Mouse (Mus musculus): ENCODE results near the gene Xpr1. TPM values are rescaled to one million over a fixed set of nuclear protein-coding genes. Genes with fewer than 3 reads are reported as not detected.

Gene Xpr1
- total and polyA plus RNA-seq, 3 experiments, result 11.5 to 176 (median 43.4) TPM

- no peak for TF ChIP-seq TAL1 (conservative IDR thresholded peaks at IDR 0.05; ENCODE audit: low read depth, low read length)
- TF ChIP-seq GATA1 (IDR thresholded peaks at IDR 0.05; ENCODE audit: borderline replicate concordance, low read length), result no peak
- no peak for TF ChIP-seq CTCF (IDR thresholded peaks at IDR 0.05; ENCODE audit: low read depth, low read length)
- no peak for TF ChIP-seq POLR2AphosphoS5 (IDR thresholded peaks at IDR 0.05; ENCODE audit: insufficient replicate concordance, low read depth, low read length)
- TF ChIP-seq GATA2 (IDR thresholded peaks at IDR 0.05; ENCODE audit: borderline replicate concordance, low read depth, low read length), result no peak
- no peak for ATAC-seq (ENCODE audit: extremely low read depth, insufficient number of reproducible peaks, low FRiP score, poor library complexity, severe bottlenecking)
- Histone ChIP-seq H3K9me3 (replicated peaks) (no peaks in the 10 kb centered on the region), H3K4me3 (ENCODE audit: low read depth, low read length) (no peak overlapping the region), H3K27me3 (ENCODE audit: insufficient read depth, low read length) (no peaks in the 10 kb centered on the region), H3K4me1 (ENCODE audit: insufficient read depth, low read depth, low read length) (peaks cover 83% of the 10 kb centered on the region), H3K36me3 (replicated peaks) (peaks cover 5% of the 10 kb centered on the region)
- no peak for DNase-seq (ENCODE audit: low spot score)
Observed at GRCm38 (mm10) chr1:155353096-155353495, 64.1 kb downstream of the Xpr1 start.

- DNase-seq (ENCODE audit: low spot score) (peak; percentile 42), ATAC-seq (ENCODE audit: extremely low read depth, insufficient number of reproducible peaks, low FRiP score, poor library complexity, severe bottlenecking) (peak; percentile 90)
- Histone ChIP-seq H3K4me3 (ENCODE audit: low read depth, low read length) (no peak overlapping the region; the same call in 1 of the 2 replicates), H3K36me3 (replicated peaks) (peaks cover 3% of the 10 kb centered on the region), H3K9me3 (replicated peaks) (no peaks in the 10 kb centered on the region), H3K4me1 (ENCODE audit: insufficient read depth, low read depth, low read length) (peaks cover 82% of the 10 kb centered on the region), H3K27me3 (ENCODE audit: insufficient read depth, low read length) (no peaks in the 10 kb centered on the region)
- no peak for TF ChIP-seq GATA2 (IDR thresholded peaks at IDR 0.05; ENCODE audit: borderline replicate concordance, low read depth, low read length)
- no peak for TF ChIP-seq TAL1 (conservative IDR thresholded peaks at IDR 0.05; ENCODE audit: low read depth, low read length)
Observed at GRCm38 (mm10) chr1:155351527-155351926, 65.7 kb downstream of the Xpr1 start.

DNA sequence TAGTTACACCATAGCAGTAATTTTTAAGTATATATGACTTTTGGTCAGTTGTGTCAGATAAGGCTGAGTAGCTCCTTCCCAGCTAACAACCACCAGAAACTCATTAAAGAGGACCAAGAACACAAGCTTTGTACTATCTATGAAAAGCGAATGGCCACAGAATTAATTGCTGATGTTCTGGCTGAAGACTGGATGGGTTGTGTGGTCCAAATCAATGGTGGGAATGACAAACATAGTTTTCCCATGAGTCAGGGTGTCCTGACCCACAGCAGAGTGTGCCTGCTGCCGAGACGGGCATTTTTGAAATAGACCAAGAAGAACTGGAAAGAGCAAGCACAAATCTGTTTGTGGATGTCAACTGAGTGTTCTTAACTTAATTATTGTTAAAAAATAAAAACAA lies 68.7 kb downstream of the Xpr1 start:
- Histone ChIP-seq H3K36me3 (replicated peaks) (peaks cover 12% of the 10 kb centered on the region), H3K4me3 (ENCODE audit: low read depth, low read length) (no peak overlapping the region), H3K27me3 (ENCODE audit: insufficient read depth, low read length) (no peaks in the 10 kb centered on the region), H3K4me1 (ENCODE audit: insufficient read depth, low read depth, low read length) (peaks cover 75% of the 10 kb centered on the region), H3K9me3 (replicated peaks) (no peaks in the 10 kb centered on the region)
- DNase-seq (ENCODE audit: low spot score), result no peak
- no peak for TF ChIP-seq CTCF (IDR thresholded peaks at IDR 0.05; ENCODE audit: low read depth, low read length)
- no peak for ATAC-seq (ENCODE audit: extremely low read depth, insufficient number of reproducible peaks, low FRiP score, poor library complexity, severe bottlenecking)

- TF ChIP-seq POLR2AphosphoS5 (IDR thresholded peaks at IDR 0.05; ENCODE audit: insufficient replicate concordance, low read depth, low read length) (no peak), GATA2 (IDR thresholded peaks at IDR 0.05; ENCODE audit: borderline replicate concordance, low read depth, low read length) (no peak), GATA1 (IDR thresholded peaks at IDR 0.05; ENCODE audit: borderline replicate concordance, low read length) (no peak), CTCF (IDR thresholded peaks at IDR 0.05; ENCODE audit: low read depth, low read length) (no peak), TAL1 (conservative IDR thresholded peaks at IDR 0.05; ENCODE audit: low read depth, low read length) (no peak)
- DNase-seq (ENCODE audit: low spot score) (peak; percentile 10), ATAC-seq (ENCODE audit: extremely low read depth, insufficient number of reproducible peaks, low FRiP score, poor library complexity, severe bottlenecking) (peak; percentile 57)
- Histone ChIP-seq H3K4me3 (ENCODE audit: low read depth, low read length) (no peak overlapping the region; the same call in 1 of the 2 replicates), H3K27me3 (ENCODE audit: insufficient read depth, low read length) (no peaks in the 10 kb centered on the region), H3K4me1 (ENCODE audit: insufficient read depth, low read depth, low read length) (peaks cover 70% of the 10 kb centered on the region), H3K36me3 (replicated peaks) (peaks cover 17% of the 10 kb centered on the region), H3K9me3 (replicated peaks) (no peaks in the 10 kb centered on the region)
Observed at GRCm38 (mm10) chr1:155347339-155347738, 69.9 kb downstream of the Xpr1 start.

- Histone ChIP-seq H3K9me3 (replicated peaks) (no peaks in the 10 kb centered on the region), H3K36me3 (replicated peaks) (peaks cover 29% of the 10 kb centered on the region), H3K4me1 (ENCODE audit: insufficient read depth, low read depth, low read length) (peaks cover 42% of the 10 kb centered on the region), H3K27me3 (ENCODE audit: insufficient read depth, low read length) (no peaks in the 10 kb centered on the region), H3K4me3 (ENCODE audit: low read depth, low read length) (no peak overlapping the region)
- DNase-seq (ENCODE audit: low spot score) (no peak), ATAC-seq (ENCODE audit: extremely low read depth, insufficient number of reproducible peaks, low FRiP score, poor library complexity, severe bottlenecking) (no peak)
- no peak for TF ChIP-seq GATA1 (IDR thresholded peaks at IDR 0.05; ENCODE audit: borderline replicate concordance, low read length)
- no peak for TF ChIP-seq POLR2AphosphoS5 (IDR thresholded peaks at IDR 0.05; ENCODE audit: insufficient replicate concordance, low read depth, low read length)
- no peak for TF ChIP-seq TAL1 (conservative IDR thresholded peaks at IDR 0.05; ENCODE audit: low read depth, low read length)
- no peak for TF ChIP-seq CTCF (IDR thresholded peaks at IDR 0.05; ENCODE audit: low read depth, low read length)
- no peak for TF ChIP-seq GATA2 (IDR thresholded peaks at IDR 0.05; ENCODE audit: borderline replicate concordance, low read depth, low read length)
Observed at GRCm38 (mm10) chr1:155344019-155344418, 73.2 kb downstream of the Xpr1 start.

GRCm38 (mm10) chr1:155339622-155340021 lies 77.6 kb downstream of the Xpr1 start:
- DNase-seq (ENCODE audit: low spot score), result no peak
- no peak for ATAC-seq (ENCODE audit: extremely low read depth, insufficient number of reproducible peaks, low FRiP score, poor library complexity, severe bottlenecking)
- TF ChIP-seq GATA1 (IDR thresholded peaks at IDR 0.05; ENCODE audit: borderline replicate concordance, low read length) (no peak), GATA2 (IDR thresholded peaks at IDR 0.05; ENCODE audit: borderline replicate concordance, low read depth, low read length) (no peak), POLR2AphosphoS5 (IDR thresholded peaks at IDR 0.05; ENCODE audit: insufficient replicate concordance, low read depth, low read length) (no peak), TAL1 (conservative IDR thresholded peaks at IDR 0.05; ENCODE audit: low read depth, low read length) (no peak), CTCF (IDR thresholded peaks at IDR 0.05; ENCODE audit: low read depth, low read length) (no peak)
- H3K27me3 ChIP-seq (ENCODE audit: insufficient read depth, low read length), result no peaks in the 10 kb centered on the region
- H3K9me3 ChIP-seq (replicated peaks), result no peaks in the 10 kb centered on the region
- H3K4me1 ChIP-seq (ENCODE audit: insufficient read depth, low read depth, low read length), result peaks cover 29% of the 10 kb centered on the region
- peaks cover 53% of the 10 kb centered on the region for H3K36me3 ChIP-seq (replicated peaks)
- no peak overlapping the region for H3K4me3 ChIP-seq (ENCODE audit: low read depth, low read length)

GRCm38 (mm10) chr1:155337315-155337714 lies 79.9 kb downstream of the Xpr1 start:
- no peaks in the 10 kb centered on the region for H3K27me3 ChIP-seq (ENCODE audit: insufficient read depth, low read length)
- no peak for ATAC-seq (ENCODE audit: extremely low read depth, insufficient number of reproducible peaks, low FRiP score, poor library complexity, severe bottlenecking)
- H3K9me3 ChIP-seq (replicated peaks), result no peaks in the 10 kb centered on the region
- peaks cover 21% of the 10 kb centered on the region for H3K4me1 ChIP-seq (ENCODE audit: insufficient read depth, low read depth, low read length)
- peaks cover 50% of the 10 kb centered on the region for H3K36me3 ChIP-seq (replicated peaks)
- DNase-seq (ENCODE audit: low spot score), result no peak
- no peak overlapping the region for H3K4me3 ChIP-seq (ENCODE audit: low read depth, low read length)
- TF ChIP-seq POLR2AphosphoS5 (IDR thresholded peaks at IDR 0.05; ENCODE audit: insufficient replicate concordance, low read depth, low read length) (no peak), CTCF (IDR thresholded peaks at IDR 0.05; ENCODE audit: low read depth, low read length) (no peak), GATA1 (IDR thresholded peaks at IDR 0.05; ENCODE audit: borderline replicate concordance, low read length) (no peak), TAL1 (conservative IDR thresholded peaks at IDR 0.05; ENCODE audit: low read depth, low read length) (no peak), GATA2 (IDR thresholded peaks at IDR 0.05; ENCODE audit: borderline replicate concordance, low read depth, low read length) (no peak)
